Mouse (Mus musculus) limb, embryonic 14.5 days (tissue): ENCODE results near the gene Zfp609. TPM values are rescaled to one million over a fixed set of nuclear protein-coding genes. Genes with fewer than 3 reads are reported as not detected.
A peak's percentile ranks its signal among the peaks of the same experiment; 100 is the strongest.
"Not testable (repeated sequence)": the region's sequence is repeated elsewhere in the genome, so short reads cannot be mapped to it uniquely, and the experiment has no call there.

ENCODE experiments used
- ATAC-seq: fragments of 200-750 bp; cut with Nextera tagmentation; 2 replicates; pipeline ENCODE4 v1.8.0; 2017; ENCODE audit warnings: low read depth, moderate number of reproducible peaks, moderate TSS enrichment; ENCODE audit not compliant: low FRiP score
- DNase-seq: peaks from one replicate; pipeline ENCODE4 v3.0.0-alpha.2; 2015; ENCODE audit warnings: low spot score
- H3K27ac ChIP-seq: fragments of 300-500 bp; sonication (generic); replicated peaks from 2 replicates; pipeline ENCODE4 v1.5.1; 2014; ENCODE audit warnings: low read depth, mild to moderate bottlenecking, low read length, moderate library complexity, mixed read lengths
- H3K27me3 ChIP-seq: fragments of 300-500 bp; sonication (generic); 2 replicates; pipeline ENCODE4 v1.6.1; 2014; ENCODE audit warnings: low read length, mixed read lengths; ENCODE audit not compliant: control insufficient read depth, insufficient read depth
- H3K36me3 ChIP-seq: fragments of 300-500 bp; sonication (generic); 2 replicates; pipeline ENCODE4 v1.6.1; 2014; ENCODE audit warnings: mild to moderate bottlenecking, low read length, moderate library complexity, mixed read lengths; ENCODE audit not compliant: control insufficient read depth, insufficient read depth
- H3K4me1 ChIP-seq: fragments of 300-500 bp; sonication (generic); 2 replicates; pipeline ENCODE4 v1.6.1; 2014; ENCODE audit warnings: antibody characterized with exemption, low read length, mixed read lengths; ENCODE audit not compliant: control insufficient read depth, insufficient read depth
- H3K4me2 ChIP-seq: fragments of 300-500 bp; sonication (generic); replicated peaks from 2 replicates; pipeline ENCODE4 v1.6.1; 2014; ENCODE audit warnings: low read depth, mild to moderate bottlenecking, low read length, moderate library complexity; ENCODE audit not compliant: severe bottlenecking
- H3K4me3 ChIP-seq: fragments of 300-500 bp; sonication (generic); replicated peaks from 2 replicates; pipeline ENCODE4 v1.5.1; 2014; ENCODE audit warnings: low read length
- H3K9ac ChIP-seq: fragments of 300-500 bp; sonication (generic); 2 replicates; pipeline ENCODE4 v1.6.1; 2014; ENCODE audit warnings: mild to moderate bottlenecking, low read depth, low read length, moderate library complexity; ENCODE audit not compliant: severe bottlenecking
- H3K9me3 ChIP-seq: fragments of 300-500 bp; sonication (generic); 2 replicates; pipeline ENCODE4 v1.6.1; 2016; ENCODE audit warnings: low read length; ENCODE audit not compliant: control insufficient read depth
- POLR2A ChIP-seq: fragments of 200-500 bp; IDR thresholded peaks from 2 replicates; pipeline ENCODE4 v1.8.0; 2012; ENCODE audit warnings: inconsistent platforms, mild to moderate bottlenecking, moderate library complexity, borderline replicate concordance; ENCODE audit not compliant: insufficient read depth, insufficient read length; ENCODE audit errors: extremely low read depth
- WGBS: fragments of 180-500 bp; shearing (Covaris S2); extraction: QIAGEN DNeasy Blood & Tissue Kit; methylation state at CpG from one replicate; pipeline ENCODE4 v1.1.7; 2014; 5-methylcytosine and 5-hydroxymethylcytosine counted together
- polyA plus RNA-seq, 2 experiments: library from polyadenylated mRNA; depleted of rRNA in 1 of 2; stranded (reverse) in 1 of 2; unstranded in 1 of 2; fragments of >200 nt; fragmentation: Nextera tagmentation in 1 of 2; extraction: Ambion mirVana in 1 of 2; gene quantifications; 2 replicates each; pipeline versions ENCODE4 v1.2.1 to v1.2.3; 2012 to 2014

The Zfp609 gene
- polyA plus RNA-seq, 2 experiments, result 7.3 to 20.3 TPM

- Histone ChIP-seq H3K27ac (peak overlapping the region; percentile 67), H3K36me3 (peaks cover 84% of the 10 kb centered on the region), H3K4me1 (peaks cover 6% of the 10 kb centered on the region; the same call in 1 of the 2 replicates), H3K9me3 (no peaks in the 10 kb centered on the region), H3K9ac (no peak overlapping the region), H3K27me3 (no peaks in the 10 kb centered on the region), H3K4me2 (no peak overlapping the region), H3K4me3 (no peak overlapping the region)
- TF ChIP-seq POLR2A, result no peak
- DNase-seq (no peak), ATAC-seq (0 out of 2 replicates have a peak, but pooled peaks have one; percentile 9)
- WGBS, result 39% methylated on average over 5 of the region's 5 CpGs
Observed at GRCm38 (mm10) chr9:65692959-65693603, 134.3 kb downstream of the Zfp609 start.

- H3K4me2 ChIP-seq, result no peak overlapping the region
- 0 out of 2 replicates have a peak overlapping the region, but pooled peaks have one; percentile 48 for H3K27ac ChIP-seq
- no peak overlapping the region for H3K9ac ChIP-seq
- H3K9me3 ChIP-seq, result no peaks in the 10 kb centered on the region
- DNase-seq (no peak), ATAC-seq (no peak)
- H3K4me1 ChIP-seq, result peaks cover 6% of the 10 kb centered on the region; the same call in 1 of the 2 replicates
- TF ChIP-seq POLR2A, result no peak
- no peaks in the 10 kb centered on the region for H3K27me3 ChIP-seq
- peaks cover 85% of the 10 kb centered on the region for H3K36me3 ChIP-seq
- H3K4me3 ChIP-seq, result no peak overlapping the region
- WGBS, result 51% methylated on average over 3 of the region's 3 CpGs
Observed at GRCm38 (mm10) chr9:65692466-65692865, 134.9 kb downstream of the Zfp609 start.

GRCm38 (mm10) chr9:65689869-65690268 is 137.5 kb downstream of the Zfp609 start:
- H3K36me3 ChIP-seq, result peaks cover 76% of the 10 kb centered on the region
- not testable (repeated sequence) for H3K4me2 ChIP-seq, H3K9ac ChIP-seq, ATAC-seq, H3K4me3 ChIP-seq, H3K27me3 ChIP-seq, H3K27ac ChIP-seq, H3K4me1 ChIP-seq, H3K9me3 ChIP-seq, DNase-seq
- 71% methylated on average over 1 of the region's 2 CpGs for WGBS

GRCm38 (mm10) chr9:65684704-65685103 is 142.7 kb downstream of the Zfp609 start:
- no peak overlapping the region for H3K27ac ChIP-seq
- DNase-seq, result no peak
- H3K9ac ChIP-seq, result no peak overlapping the region
- H3K4me1 ChIP-seq, result peaks cover 11% of the 10 kb centered on the region
- no peaks in the 10 kb centered on the region for H3K27me3 ChIP-seq
- no peak overlapping the region for H3K4me2 ChIP-seq
- H3K4me3 ChIP-seq, result no peak overlapping the region
- no peaks in the 10 kb centered on the region for H3K9me3 ChIP-seq
- TF ChIP-seq POLR2A, result no peak
- peaks cover 39% of the 10 kb centered on the region for H3K36me3 ChIP-seq
- WGBS, result 82% methylated on average over 2 of the region's 2 CpGs
- no peak for ATAC-seq

GRCm38 (mm10) chr9:65682994-65683393 is 144.4 kb downstream of the Zfp609 start:
- WGBS, result 71% methylated on average over 1 of the region's 1 CpGs
- peaks cover 29% of the 10 kb centered on the region for H3K36me3 ChIP-seq
- no peak overlapping the region for H3K4me2 ChIP-seq
- no peak for TF ChIP-seq POLR2A
- no peak overlapping the region for H3K27ac ChIP-seq
- no peaks in the 10 kb centered on the region for H3K9me3 ChIP-seq
- no peak for ATAC-seq
- H3K4me3 ChIP-seq, result no peak overlapping the region
- peaks cover 28% of the 10 kb centered on the region for H3K4me1 ChIP-seq
- H3K27me3 ChIP-seq, result no peaks in the 10 kb centered on the region
- H3K9ac ChIP-seq, result no peak overlapping the region
- DNase-seq, result no peak
